Mouse (Mus musculus): Measurements from ENCODE around the gene Mark3.

Mark3 gene

GRCm38 (mm10) chr12:111663228-111664143 lies 89.2 kb downstream of the Mark3 start:
- peaks cover 15% of the 10 kb centered on the region for H3K36me3 ChIP-seq (ENCODE audit: insufficient read depth, low read length)
- H3K9me3 ChIP-seq (ENCODE audit: low read length): no peaks in the 10 kb centered on the region
- no peaks in the 10 kb centered on the region for H3K27me3 ChIP-seq (ENCODE audit: insufficient read depth, low read length)
- peak overlapping the region; percentile 62 for H3K4me3 ChIP-seq (replicated peaks; ENCODE audit: low read length)
- peaks cover 84% of the 10 kb centered on the region for H3K4me1 ChIP-seq (replicated peaks; ENCODE audit: low read depth, low read length)
- TF ChIP-seq CTCF (conservative IDR thresholded peaks at IDR 0.05; ENCODE audit: low read length) (no peak), POU5F1 (IDR thresholded peaks at IDR 0.05; ENCODE audit: borderline replicate concordance, low read length) (no peak)

GRCm38 (mm10) chr12:111664144-111664634 lies 89.9 kb downstream of the Mark3 start:
- Histone ChIP-seq H3K36me3 (ENCODE audit: insufficient read depth, low read length) (peaks cover 15% of the 10 kb centered on the region), H3K27me3 (ENCODE audit: insufficient read depth, low read length) (no peaks in the 10 kb centered on the region), H3K4me3 (replicated peaks; ENCODE audit: low read length) (peak overlapping the region; percentile 62), H3K9me3 (ENCODE audit: low read length) (no peaks in the 10 kb centered on the region), H3K4me1 (replicated peaks; ENCODE audit: low read depth, low read length) (peaks cover 88% of the 10 kb centered on the region)
- TF ChIP-seq CTCF (conservative IDR thresholded peaks at IDR 0.05; ENCODE audit: low read length) (no peak; the same call in 1 of the 2 replicates), POU5F1 (IDR thresholded peaks at IDR 0.05; ENCODE audit: borderline replicate concordance, low read length) (no peak), NANOG (IDR thresholded peaks at IDR 0.05; ENCODE audit: borderline replicate concordance, low read length) (no peak)

GRCm38 (mm10) chr12:111665041-111665880 lies 90.9 kb downstream of the Mark3 start:
- H3K9me3 ChIP-seq (ENCODE audit: low read length): no peaks in the 10 kb centered on the region
- TF ChIP-seq POU5F1 (IDR thresholded peaks at IDR 0.05; ENCODE audit: borderline replicate concordance, low read length) (no peak), NANOG (IDR thresholded peaks at IDR 0.05; ENCODE audit: borderline replicate concordance, low read length) (no peak), CTCF (conservative IDR thresholded peaks at IDR 0.05; ENCODE audit: low read length) (0 out of 2 replicates have a peak, but pooled peaks have one; percentile 1)
- no peaks in the 10 kb centered on the region for H3K27me3 ChIP-seq (ENCODE audit: insufficient read depth, low read length)
- peaks cover 24% of the 10 kb centered on the region for H3K36me3 ChIP-seq (ENCODE audit: insufficient read depth, low read length)
- H3K4me3 ChIP-seq (replicated peaks; ENCODE audit: low read length): no peak overlapping the region
- H3K4me1 ChIP-seq (replicated peaks; ENCODE audit: low read depth, low read length): peaks cover 88% of the 10 kb centered on the region

GRCm38 (mm10) chr12:111666380-111666779 lies 92.1 kb downstream of the Mark3 start:
- no peaks in the 10 kb centered on the region for H3K27me3 ChIP-seq (ENCODE audit: insufficient read depth, low read length)
- H3K9me3 ChIP-seq (ENCODE audit: low read length): no peaks in the 10 kb centered on the region
- no peak for TF ChIP-seq CTCF (conservative IDR thresholded peaks at IDR 0.05; ENCODE audit: low read length)
- peaks cover 34% of the 10 kb centered on the region for H3K36me3 ChIP-seq (ENCODE audit: insufficient read depth, low read length)
- no peak overlapping the region for H3K4me3 ChIP-seq (replicated peaks; ENCODE audit: low read length)
- H3K4me1 ChIP-seq (replicated peaks; ENCODE audit: low read depth, low read length): peaks cover 82% of the 10 kb centered on the region

- H3K4me3 ChIP-seq (replicated peaks; ENCODE audit: low read length): no peak overlapping the region
- H3K27me3 ChIP-seq (ENCODE audit: insufficient read depth, low read length): peaks cover 5% of the 10 kb centered on the region
- no peaks in the 10 kb centered on the region for H3K9me3 ChIP-seq (ENCODE audit: low read length)
- no peak for TF ChIP-seq POU5F1 (IDR thresholded peaks at IDR 0.05; ENCODE audit: borderline replicate concordance, low read length)
- peaks cover 37% of the 10 kb centered on the region for H3K36me3 ChIP-seq (ENCODE audit: insufficient read depth, low read length)
- peaks cover 73% of the 10 kb centered on the region for H3K4me1 ChIP-seq (replicated peaks; ENCODE audit: low read depth, low read length)
Measured at GRCm38 (mm10) chr12:111667421-111667820, 93.1 kb downstream of the Mark3 start.

GRCm38 (mm10) chr12:111668457-111668912 lies 94.2 kb downstream of the Mark3 start:
- Histone ChIP-seq H3K27me3 (ENCODE audit: insufficient read depth, low read length) (peaks cover 15% of the 10 kb centered on the region), H3K4me1 (replicated peaks; ENCODE audit: low read depth, low read length) (peaks cover 73% of the 10 kb centered on the region), H3K36me3 (ENCODE audit: insufficient read depth, low read length) (peaks cover 37% of the 10 kb centered on the region), H3K9me3 (ENCODE audit: low read length) (no peaks in the 10 kb centered on the region), H3K4me3 (replicated peaks; ENCODE audit: low read length) (no peak overlapping the region; the same call in 1 of the 2 replicates)
- TF ChIP-seq NANOG (IDR thresholded peaks at IDR 0.05; ENCODE audit: borderline replicate concordance, low read length) (no peak), CTCF (conservative IDR thresholded peaks at IDR 0.05; ENCODE audit: low read length) (peak; percentile 84), POU5F1 (IDR thresholded peaks at IDR 0.05; ENCODE audit: borderline replicate concordance, low read length) (no peak)

- peaks cover 37% of the 10 kb centered on the region for H3K36me3 ChIP-seq (ENCODE audit: insufficient read depth, low read length)
Measured at GRCm38 (mm10) chr12:111669000-111669788, 94.9 kb downstream of the Mark3 start.

More at GRCm38 (mm10) chr12:111669000-111669788, 94.9 kb downstream of the Mark3 start:
- TF ChIP-seq CTCF (conservative IDR thresholded peaks at IDR 0.05; ENCODE audit: low read length) (no peak), POU5F1 (IDR thresholded peaks at IDR 0.05; ENCODE audit: borderline replicate concordance, low read length) (no peak), NANOG (IDR thresholded peaks at IDR 0.05; ENCODE audit: borderline replicate concordance, low read length) (no peak)
- Histone ChIP-seq H3K4me1 (replicated peaks; ENCODE audit: low read depth, low read length) (peaks cover 73% of the 10 kb centered on the region), H3K27me3 (ENCODE audit: insufficient read depth, low read length) (peaks cover 22% of the 10 kb centered on the region), H3K9me3 (ENCODE audit: low read length) (no peaks in the 10 kb centered on the region), H3K4me3 (replicated peaks; ENCODE audit: low read length) (peak overlapping the region; percentile 89)

All from E14TG2a.4 (cell line).